Mouse (Mus musculus): ENCODE data around the gene Pus7l. TPM values are rescaled to one million over a fixed set of nuclear protein-coding genes. Genes with fewer than 3 reads are reported as not detected.

Pus7l gene
- polyA plus RNA-seq (2012; ENCODE audit: insufficient read depth, insufficient read length, missing spikeins), result 2.1 and 3.2 TPM in 2 replicates

DNA sequence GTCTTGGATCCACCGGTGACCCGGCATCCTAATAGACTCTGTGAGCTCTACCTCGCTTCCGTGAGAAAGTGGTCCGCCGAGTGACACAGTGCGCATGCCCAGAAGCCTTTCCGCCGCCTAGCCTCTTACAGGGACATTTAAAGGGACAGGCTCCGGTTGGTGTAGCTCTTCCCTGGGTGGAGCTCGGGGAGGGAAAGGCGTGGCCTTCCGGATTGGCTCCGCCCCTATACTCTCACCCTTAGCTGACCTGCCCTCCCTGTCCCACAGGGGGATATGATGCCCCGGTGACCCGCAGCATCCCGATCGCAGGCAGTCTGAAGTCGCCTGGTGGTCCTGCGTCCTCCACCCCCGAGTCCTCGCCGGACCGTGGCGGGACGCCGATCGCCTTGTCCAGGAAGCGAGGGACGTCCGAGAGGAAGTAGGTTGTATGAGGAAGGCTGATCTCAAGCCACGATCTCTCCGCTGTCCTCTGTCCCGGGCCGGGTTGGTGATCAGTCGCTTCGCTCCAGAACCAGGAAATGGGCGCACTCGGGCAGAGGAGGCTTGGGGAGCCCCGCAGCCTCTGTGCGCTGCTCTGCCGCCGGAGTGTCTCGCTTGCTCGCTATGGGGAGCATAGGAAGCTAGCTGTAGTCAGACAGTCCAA is at the start of gene Pus7l, which contains the start of gene Irak4:
TSS of gene Pus7l (minus strand) at position 139 of the 643 bp plus-strand sequence.
TSS of gene Irak4 (plus strand) at position 235 of the 643 bp plus-strand sequence.
- H3K4me3 ChIP-seq (ENCODE audit: insufficient read depth, low read length), result peak within 1 kb of the TSS; percentile 85
- peaks cover 13% of the 10 kb centered on the region; the same call in 1 of the 2 replicates for H3K4me1 ChIP-seq (ENCODE audit: control insufficient read depth, insufficient read depth, low read length)
- peak within 1 kb of the TSS; percentile 81 for H3K27ac ChIP-seq (ENCODE audit: insufficient read depth, low read depth, low read length)
- no peak for TF ChIP-seq POLR2A (IDR thresholded peaks at IDR 0.05; ENCODE audit: borderline replicate concordance, low read depth, low read length)

DNA sequence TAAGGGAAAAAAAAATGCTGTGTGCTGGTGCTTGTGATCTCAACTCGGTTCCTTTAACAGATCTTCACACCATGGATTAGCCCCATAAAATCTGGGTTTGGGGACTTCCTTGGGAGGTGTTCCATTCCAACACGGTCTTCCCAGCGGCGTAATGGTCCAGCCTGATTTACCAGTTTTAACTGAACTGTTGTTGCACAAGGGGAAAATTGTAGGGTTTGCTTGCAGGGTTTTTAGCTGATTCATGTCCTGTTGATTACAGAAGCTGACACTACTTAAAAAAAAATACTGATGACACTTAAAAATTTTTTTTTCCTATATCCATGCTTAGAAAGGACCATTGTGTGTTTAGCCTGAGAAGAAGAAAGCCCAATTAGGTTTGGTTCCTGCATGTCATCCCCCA is 48.0 kb upstream of the Pus7l start:
- peaks cover 36% of the 10 kb centered on the region for H3K4me1 ChIP-seq (ENCODE audit: control insufficient read depth, insufficient read depth, low read length)
- no peak for TF ChIP-seq CTCF (IDR thresholded peaks at IDR 0.05; ENCODE audit: low read depth, low read length)
- TF ChIP-seq POLR2A (IDR thresholded peaks at IDR 0.05; ENCODE audit: borderline replicate concordance, low read depth, low read length), result no peak
- H3K27ac ChIP-seq (ENCODE audit: insufficient read depth, low read depth, low read length), result peak overlapping the region; percentile 100
- H3K4me3 ChIP-seq (ENCODE audit: insufficient read depth, low read length), result no peak overlapping the region

DNA sequence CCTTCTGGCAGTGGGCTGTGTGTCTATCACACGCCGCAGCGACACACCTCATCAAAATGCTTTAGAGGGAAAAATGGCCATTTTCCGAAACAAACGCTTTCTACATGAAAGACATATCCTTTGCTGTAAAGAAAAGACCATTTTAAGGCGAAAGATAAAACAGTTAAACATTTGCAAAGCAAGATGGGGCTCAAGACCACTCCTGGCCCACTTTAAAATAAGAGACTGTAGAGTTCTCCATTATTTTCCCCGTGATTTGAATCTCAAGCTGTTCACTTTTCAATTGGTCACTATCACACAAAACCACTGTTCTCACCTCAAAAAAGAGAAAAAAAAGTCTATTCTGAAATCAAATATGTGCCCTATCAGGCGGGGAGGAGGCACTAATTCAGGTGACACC is 46.7 kb upstream of the Pus7l start:
- no peak for TF ChIP-seq POLR2A (IDR thresholded peaks at IDR 0.05; ENCODE audit: borderline replicate concordance, low read depth, low read length)
- TF ChIP-seq CTCF (IDR thresholded peaks at IDR 0.05; ENCODE audit: low read depth, low read length), result no peak
- H3K27ac ChIP-seq (ENCODE audit: insufficient read depth, low read depth, low read length), result peak overlapping the region; percentile 100
- H3K4me1 ChIP-seq (ENCODE audit: control insufficient read depth, insufficient read depth, low read length), result peaks cover 34% of the 10 kb centered on the region
- H3K4me3 ChIP-seq (ENCODE audit: insufficient read depth, low read length), result peak overlapping the region; percentile 42; the same call in 1 of the 2 replicates

DNA sequence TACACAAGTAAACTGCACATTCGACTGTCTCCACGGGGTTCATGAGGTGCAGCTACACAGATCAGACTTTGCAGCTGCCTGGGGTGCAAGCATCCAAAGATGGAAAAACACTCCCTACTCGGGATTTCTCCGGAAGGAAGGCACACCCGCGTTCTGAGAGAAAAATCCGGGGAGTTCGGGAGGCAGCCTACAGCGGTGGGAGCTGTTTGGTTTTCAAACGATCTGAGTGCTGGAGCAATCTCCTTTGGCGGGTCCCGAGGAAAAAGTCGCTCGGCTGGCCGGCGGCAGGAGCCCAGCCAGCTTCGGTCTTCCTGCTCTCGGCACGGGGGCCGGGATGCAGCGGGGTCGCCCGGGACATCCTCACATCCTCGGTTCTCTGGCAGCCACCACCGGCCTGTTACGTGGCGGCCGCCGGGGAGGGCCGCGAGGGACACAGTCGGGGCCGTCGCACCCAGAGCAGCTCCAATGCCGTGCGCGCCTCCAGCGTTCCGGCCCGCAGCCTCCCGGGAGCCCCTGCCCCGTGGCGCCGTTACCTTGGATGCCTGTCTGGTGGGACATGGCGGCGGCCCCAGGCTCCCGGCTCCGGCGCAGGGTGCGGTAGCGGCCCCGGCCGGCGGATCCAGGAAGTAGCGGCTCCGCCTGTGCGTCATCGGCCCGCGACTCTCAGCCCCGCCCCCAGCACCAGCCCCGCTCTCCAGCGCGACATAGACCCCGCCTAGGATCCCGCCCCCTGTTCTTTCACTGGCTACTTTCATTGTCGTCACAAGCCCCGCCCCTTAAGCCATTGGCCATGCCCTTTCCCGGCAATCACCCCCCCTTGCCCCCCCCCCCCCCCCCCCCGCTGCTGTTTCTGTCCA is 46.1 kb upstream of the Pus7l start, which contains the start of gene Twf1:
TSS of gene Twf1 (minus strand) at position 671 of the 857 bp plus-strand sequence.
- Histone ChIP-seq H3K4me1 (ENCODE audit: control insufficient read depth, insufficient read depth, low read length) (peaks cover 33% of the 10 kb centered on the region), H3K4me3 (ENCODE audit: insufficient read depth, low read length) (peak within 1 kb of the TSS; percentile 92), H3K27ac (ENCODE audit: insufficient read depth, low read depth, low read length) (peak within 1 kb of the TSS; percentile 100)
- TF ChIP-seq POLR2A (IDR thresholded peaks at IDR 0.05; ENCODE audit: borderline replicate concordance, low read depth, low read length), result no peak
- no peak for TF ChIP-seq CTCF (IDR thresholded peaks at IDR 0.05; ENCODE audit: low read depth, low read length)

DNA sequence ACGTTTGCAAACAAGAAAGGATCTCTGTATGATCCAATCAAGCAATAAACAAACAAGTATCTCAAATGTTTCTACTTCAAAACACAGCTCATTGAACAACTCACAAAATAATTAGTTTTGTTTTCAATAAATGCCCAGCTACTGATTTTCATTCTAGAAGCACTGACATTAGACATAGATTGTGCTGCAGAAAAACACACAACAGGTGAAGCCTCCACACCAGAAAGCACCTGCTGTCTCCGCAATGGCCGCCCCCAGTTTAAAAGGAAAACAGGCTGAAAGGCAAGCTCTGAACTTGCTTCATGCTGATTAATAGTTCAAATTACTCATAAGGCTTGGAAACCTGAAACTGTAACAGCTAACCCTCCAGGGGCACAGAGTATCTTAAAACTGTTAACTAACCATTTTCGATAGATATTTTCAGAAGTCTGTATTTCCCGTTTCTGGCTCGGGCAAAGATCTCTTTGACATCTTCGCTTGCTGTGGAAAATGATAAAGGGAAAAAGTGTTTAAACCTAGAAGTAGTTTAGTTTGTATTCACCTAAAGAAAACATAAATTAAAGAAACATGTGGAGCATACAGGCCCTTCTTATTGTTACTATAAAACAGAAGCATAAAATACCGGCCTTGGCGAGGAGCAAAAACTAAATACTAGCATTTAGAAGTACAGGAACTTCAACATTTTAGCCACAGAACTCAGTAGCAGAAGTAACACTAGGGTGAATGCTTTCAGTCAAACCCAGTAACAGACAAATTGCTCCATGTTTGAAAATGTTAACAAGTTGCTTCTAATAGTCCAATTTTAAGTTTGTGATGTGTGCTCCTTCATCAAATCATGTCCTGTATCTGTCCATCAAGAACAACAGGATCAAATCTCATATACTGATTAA is 44.7 kb upstream of the Pus7l start:
- H3K4me1 ChIP-seq (ENCODE audit: control insufficient read depth, insufficient read depth, low read length), result peaks cover 30% of the 10 kb centered on the region
- H3K27ac ChIP-seq (ENCODE audit: insufficient read depth, low read depth, low read length), result peak overlapping the region; percentile 68
- no peak for TF ChIP-seq POLR2A (IDR thresholded peaks at IDR 0.05; ENCODE audit: borderline replicate concordance, low read depth, low read length)
- TF ChIP-seq CTCF (IDR thresholded peaks at IDR 0.05; ENCODE audit: low read depth, low read length), result no peak
- peak overlapping the region; percentile 43 for H3K4me3 ChIP-seq (ENCODE audit: insufficient read depth, low read length)

DNA sequence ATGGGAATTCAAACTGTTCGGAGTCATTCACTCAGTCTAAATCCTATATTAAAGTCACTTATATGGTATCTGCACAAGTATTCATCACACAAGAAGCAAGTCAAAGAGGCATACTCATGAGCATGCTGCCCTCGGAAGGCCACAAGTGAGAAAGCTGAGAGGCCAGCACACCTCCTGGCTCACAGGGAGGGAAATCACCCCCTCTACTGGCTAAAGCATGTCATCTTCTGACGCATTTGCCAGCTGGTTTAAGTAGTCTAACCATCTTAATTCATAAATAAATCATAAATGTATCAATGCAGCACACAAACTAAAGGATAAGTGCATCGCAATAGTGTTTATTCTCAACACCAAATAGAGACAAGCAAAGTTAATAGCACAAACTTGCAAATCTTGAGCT is 41.4 kb upstream of the Pus7l start:
- H3K27ac ChIP-seq (ENCODE audit: insufficient read depth, low read depth, low read length), result no peak overlapping the region
- H3K4me1 ChIP-seq (ENCODE audit: control insufficient read depth, insufficient read depth, low read length), result 0 out of 2 replicates have a peak, but pooled peaks cover 3% of the 10 kb centered on the region
- TF ChIP-seq POLR2A (IDR thresholded peaks at IDR 0.05; ENCODE audit: borderline replicate concordance, low read depth, low read length), result no peak
- TF ChIP-seq CTCF (IDR thresholded peaks at IDR 0.05; ENCODE audit: low read depth, low read length), result no peak
- H3K4me3 ChIP-seq (ENCODE audit: insufficient read depth, low read length), result no peak overlapping the region

DNA sequence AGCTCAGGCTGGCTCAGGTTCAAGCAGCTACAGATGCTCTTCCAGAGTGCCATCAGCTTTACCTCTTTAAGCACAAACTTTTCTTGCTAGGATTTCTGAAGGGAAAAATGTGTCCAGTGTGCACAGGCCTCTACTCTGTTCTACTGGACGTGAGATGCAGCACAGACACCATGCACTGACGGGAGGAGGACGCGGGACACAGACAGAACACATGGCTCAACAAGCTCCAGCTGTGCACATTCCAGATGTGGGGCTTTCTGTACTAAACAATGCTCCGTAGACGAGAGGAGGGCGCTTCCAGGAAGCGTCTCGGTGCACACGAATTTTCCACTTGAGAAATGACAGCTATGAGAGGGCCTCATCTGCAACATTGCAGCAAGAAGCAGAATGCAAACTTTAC is 39.8 kb upstream of the Pus7l start:
- TF ChIP-seq POLR2A (IDR thresholded peaks at IDR 0.05; ENCODE audit: borderline replicate concordance, low read depth, low read length) (no peak), CTCF (IDR thresholded peaks at IDR 0.05; ENCODE audit: low read depth, low read length) (no peak)
- Histone ChIP-seq H3K27ac (ENCODE audit: insufficient read depth, low read depth, low read length) (no peak overlapping the region), H3K4me3 (ENCODE audit: insufficient read depth, low read length) (no peak overlapping the region), H3K4me1 (ENCODE audit: control insufficient read depth, insufficient read depth, low read length) (0 out of 2 replicates have a peak, but pooled peaks cover 3% of the 10 kb centered on the region)

DNA sequence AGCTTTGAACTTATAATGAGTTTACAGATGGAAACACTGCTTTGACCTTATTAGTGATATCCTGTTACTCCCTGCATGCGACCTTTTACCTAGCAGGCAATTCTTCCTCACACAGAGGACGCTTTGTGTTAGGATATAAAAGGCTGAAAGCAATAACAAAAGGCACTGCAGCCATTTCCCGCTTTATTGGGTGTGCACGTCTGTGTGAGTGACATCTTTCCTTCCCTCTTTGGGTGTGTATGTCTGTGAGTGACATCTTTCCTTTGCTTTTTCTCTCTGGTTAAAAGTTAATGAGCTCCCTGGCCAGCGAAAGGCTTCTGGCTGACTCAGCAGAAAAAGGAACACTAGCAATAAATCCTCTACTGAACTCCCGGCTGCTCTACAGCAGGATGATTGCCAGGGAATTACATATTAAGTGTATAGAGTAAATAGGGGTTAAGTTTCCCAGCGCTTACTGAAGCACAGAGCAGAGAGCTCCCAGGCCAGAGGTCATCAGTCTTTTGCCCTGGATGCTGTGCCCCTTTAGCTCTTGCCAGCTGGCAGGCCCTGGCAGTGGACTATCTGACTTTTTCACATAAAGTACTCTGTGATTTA is 38.8 kb upstream of the Pus7l start:
- Histone ChIP-seq H3K4me1 (ENCODE audit: control insufficient read depth, insufficient read depth, low read length) (no peaks in the 10 kb centered on the region), H3K4me3 (ENCODE audit: insufficient read depth, low read length) (no peak overlapping the region), H3K27ac (ENCODE audit: insufficient read depth, low read depth, low read length) (no peak overlapping the region)
- no peak for TF ChIP-seq POLR2A (IDR thresholded peaks at IDR 0.05; ENCODE audit: borderline replicate concordance, low read depth, low read length)
- no peak for TF ChIP-seq CTCF (IDR thresholded peaks at IDR 0.05; ENCODE audit: low read depth, low read length)
